Comparison of ENCODE assay signal across 33 mouse cellular contexts in the genomic region with DNA sequence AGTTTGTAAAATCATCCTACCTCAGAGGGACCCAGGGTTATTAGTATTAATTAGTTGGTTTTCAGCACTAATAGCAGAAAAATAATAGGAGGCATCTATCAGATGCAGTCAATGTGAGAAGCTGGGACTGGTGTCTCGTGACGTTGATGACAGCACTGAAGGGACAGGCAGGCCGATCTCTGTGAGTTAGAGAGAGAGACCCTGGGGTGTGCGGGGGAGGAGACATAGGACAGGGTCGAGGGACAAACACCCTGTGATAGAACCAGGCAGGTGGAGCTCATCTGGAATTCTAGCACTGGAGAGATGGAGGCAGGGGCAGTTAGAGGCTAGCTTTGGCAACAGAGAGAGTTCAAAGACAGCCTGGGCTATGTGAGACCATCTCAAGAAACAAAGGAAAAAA. TPM values are rescaled to one million over a fixed set of nuclear protein-coding genes. Genes with fewer than 3 reads are reported as not detected.
"Had no signal": no experiment of that assay in that cellular context is flagged by ENCODE, and none has a peak within 500 bp of the region (broad histone marks: within the 10 kb centered on the region; RNA-seq: fewer than 3 reads in every experiment).

No protein-coding gene starts in this region.

- H3K9me3 ChIP-seq: heart, embryonic 12.5 days; hindbrain, embryonic 10.5 days; hindbrain, embryonic 12.5 days; intestine, embryonic 15.5 days; limb, embryonic 12.5 days; liver, embryonic 12.5 days had no signal

- H3K4me2 ChIP-seq: heart, embryonic 12.5 days; hindbrain, embryonic 12.5 days; hindbrain, embryonic 14.5 days; intestine, embryonic 15.5 days; limb, embryonic 12.5 days; liver, embryonic 12.5 days had no signal

- H3K27ac ChIP-seq: gastrocnemius, adult 2 months; heart, adult 2 months; hindbrain, embryonic 10.5 days; hindbrain, embryonic 12.5 days; hindbrain, embryonic 14.5 days; intestine, embryonic 15.5 days; limb, embryonic 12.5 days; liver, embryonic 12.5 days; liver, embryonic 14.5 days had no signal

- H3K4me1 ChIP-seq: hindbrain, embryonic 10.5 days; hindbrain, embryonic 12.5 days; intestine, embryonic 15.5 days had no signal

- H3K9ac ChIP-seq: heart, embryonic 12.5 days; hindbrain, embryonic 12.5 days; hindbrain, embryonic 14.5 days; intestine, embryonic 15.5 days; limb, embryonic 12.5 days; liver, embryonic 12.5 days; liver, embryonic 14.5 days had no signal

- ATAC-seq: hindbrain, embryonic 16.5 days; inflammation-experienced regulatory T-cells, adult 6 months; intestine, embryonic 15.5 days; intestine, postnatal 0 days; liver, embryonic 12.5 days had no signal

- H3K4me3 ChIP-seq: gastrocnemius, adult 2 months; heart, adult 2 months; heart, embryonic 12.5 days; hindbrain, embryonic 10.5 days; hindbrain, embryonic 12.5 days; intestine, embryonic 15.5 days; limb, embryonic 12.5 days; liver, embryonic 12.5 days had no signal

- H3K36me3 ChIP-seq: heart, embryonic 12.5 days; hindbrain, embryonic 10.5 days; hindbrain, embryonic 12.5 days; intestine, embryonic 15.5 days; limb, embryonic 12.5 days; liver, embryonic 12.5 days had no signal

- H3K27me3 ChIP-seq: heart, embryonic 12.5 days; hindbrain, embryonic 12.5 days; intestine, embryonic 15.5 days; limb, embryonic 12.5 days; liver, embryonic 12.5 days had no signal

- DNase-seq: gastrocnemius, adult 2 months; gastrocnemius, postnatal 10 days; gastrocnemius, postnatal 25 days; heart, adult 2 months; heart, postnatal 10 days; heart, postnatal 36 days; kidney, adult 18-20 months; kidney, adult 8-10 months; kidney, postnatal 10 days; kidney, postnatal 36 days; layer of hippocampus, adult 9-11 months; layer of hippocampus, postnatal 36 days; liver had no signal

RNA-seq across cellular contexts. Expression of a gene that starts 53.3 kb away (rescaled TPM):
- total RNA-seq: gastrocnemius, adult 2 months; gastrocnemius, postnatal 10 days; gastrocnemius, postnatal 25 days; gastrocnemius, postnatal 4 days; granulocyte monocyte progenitor cell, adult 5-6 weeks; heart, adult 2 months; heart, postnatal 10 days; heart, postnatal 36 days had no signal
- polyA plus RNA-seq: frontal cortex, adult 2 months; heart, embryonic 12.5 days; heart, embryonic 14.5 days; heart, embryonic 16.5 days; hindbrain, embryonic 10.5 days; hindbrain, embryonic 12.5 days; hindbrain, embryonic 14.5 days; inflammation-experienced regulatory T-cells, adult 6 months; intestine, embryonic 15.5 days; kidney, embryonic 14.5 days; large intestine, adult 2 months; limb, embryonic 12.5 days; limb, embryonic 14.5 days; liver, embryonic 12.5 days; liver, embryonic 14.5 days; liver, embryonic 16.5 days had no signal
